Mouse (Mus musculus) kidney, adult 2 months (tissue): ENCODE results near the gene Adam17. TPM values are rescaled to one million over a fixed set of nuclear protein-coding genes. Genes with fewer than 3 reads are reported as not detected.

Experiments
- DNase-seq: peaks from one replicate; pipeline ENCODE4 v3.0.0; 2021
- H3K27ac ChIP-seq: fragments of 200-500 bp; 2 replicates; pipeline ENCODE4 v1.5.1; 2012; ENCODE audit warnings: low read depth, low read length, control low read depth, inconsistent platforms; ENCODE audit not compliant: insufficient read depth
- H3K27me3 ChIP-seq: fragments of 200-500 bp; replicated peaks from 2 replicates; pipeline ENCODE4 v1.6.1; 2012; ENCODE audit warnings: mild to moderate bottlenecking, moderate library complexity, low read length, inconsistent platforms; ENCODE audit not compliant: control insufficient read depth, insufficient read depth
- H3K36me3 ChIP-seq: fragments of 200-500 bp; 2 replicates; pipeline ENCODE4 v1.6.1; 2012; ENCODE audit warnings: mild to moderate bottlenecking, moderate library complexity, low read length, inconsistent platforms; ENCODE audit not compliant: control insufficient read depth, insufficient read depth
- H3K4me1 ChIP-seq: fragments of 200-500 bp; 2 replicates; pipeline ENCODE4 v1.6.1; 2011; ENCODE audit warnings: low read length; ENCODE audit not compliant: control insufficient read depth, insufficient read depth
- H3K4me3 ChIP-seq: fragments of 200-500 bp; 2 replicates; pipeline ENCODE4 v1.5.1; 2011; ENCODE audit warnings: mild to moderate bottlenecking, low read depth, low read length, control low read depth; ENCODE audit not compliant: insufficient read depth
- CTCF ChIP-seq: fragments of 200-500 bp; conservative IDR thresholded peaks from 2 replicates; pipeline ENCODE4 v1.5.1; 2011; ENCODE audit warnings: low read depth, mild to moderate bottlenecking, control low read depth, low read length, moderate library complexity, mixed read lengths; ENCODE audit not compliant: insufficient read depth, insufficient read length
- POLR2A ChIP-seq: fragments of 200-500 bp; IDR thresholded peaks from one replicate; pipeline ENCODE4 v1.6.1; 2011; ENCODE audit warnings: low read depth, low read length, control low read depth
- WGBS: fragments of 180-500 bp; shearing (Covaris S2); methylation state at CpG from one replicate; pipeline ENCODE4 v1.1.7; 2018; 5-methylcytosine and 5-hydroxymethylcytosine counted together
- polyA plus RNA-seq: library from polyadenylated mRNA; depleted of rRNA; stranded (reverse); fragments of >200 nt; gene quantifications from 2 replicates; pipeline ENCODE4 v1.2.3, GENCODE M21; 2012; rRNA removed

Adam17 gene
- polyA plus RNA-seq, 1 experiment: 19.1 TPM

GRCm38 (mm10) chr12:21274446-21274845 is 99.0 kb downstream of the Adam17 start:
- Histone ChIP-seq H3K36me3 (peaks cover 5% of the 10 kb centered on the region), H3K4me1 (no peaks in the 10 kb centered on the region), H3K27me3 (no peaks in the 10 kb centered on the region), H3K4me3 (no peak overlapping the region), H3K27ac (no peak overlapping the region)
- WGBS: 89% methylated on average over 7 of the region's 7 CpGs
- no peak for DNase-seq
- TF ChIP-seq POLR2A (no peak), CTCF (no peak)

Other genes with a start within 250 kb of the Adam17 start
- gene Cpsf3, start 88.2 kb downstream of the Adam17 start, polyA plus RNA-seq: 28.2 and 32.1 TPM in 2 replicates
- 19.3 and 23.6 TPM in 2 replicates for gene Itgb1bp1, start 87.3 kb downstream of the Adam17 start, polyA plus RNA-seq
- 401 and 498 TPM in 2 replicates for gene Iah1, start 57.2 kb downstream of the Adam17 start, polyA plus RNA-seq
- gene Ywhaq, start 44.0 kb upstream of the Adam17 start, polyA plus RNA-seq: 71.7 and 83.4 TPM in 2 replicates